Mouse (Mus musculus): ENCODE measurements around the gene Znrf4.
A peak's percentile ranks its signal among the peaks of the same experiment; 100 is the strongest.
"Not testable (repeated sequence)": the region's sequence is repeated elsewhere in the genome, so short reads cannot be mapped to it uniquely, and the experiment has no call there.

The Znrf4 gene

GRCm38 (mm10) chr17:56524943-56525342 lies 12.7 kb upstream of the Znrf4 start:
- DNase-seq: no peak

GRCm38 (mm10) chr17:56522744-56523143 lies 10.5 kb upstream of the Znrf4 start:
- no peak for DNase-seq

GRCm38 (mm10) chr17:56515690-56516410 lies 3.6 kb upstream of the Znrf4 start:
- DNase-seq: peak; percentile 58

- DNase-seq: no peak
Observed at GRCm38 (mm10) chr17:56514916-56515315, 2.7 kb upstream of the Znrf4 start.

- DNase-seq: no peak
Observed at GRCm38 (mm10) chr17:56514330-56514729, 2.1 kb upstream of the Znrf4 start.

GRCm38 (mm10) chr17:56511707-56512090 lies 532 bp downstream of the Znrf4 start:
- no peak for DNase-seq

- DNase-seq: peak; percentile 33
Observed at GRCm38 (mm10) chr17:56510970-56511706, 1.1 kb downstream of the Znrf4 start.

GRCm38 (mm10) chr17:56510473-56510969 lies 1.7 kb downstream of the Znrf4 start:
- DNase-seq: no peak

- peak; percentile 79 for DNase-seq
Observed at GRCm38 (mm10) chr17:56509707-56510472, 2.3 kb downstream of the Znrf4 start.

GRCm38 (mm10) chr17:56509021-56509640 lies 3.1 kb downstream of the Znrf4 start:
- DNase-seq: no peak

GRCm38 (mm10) chr17:56507161-56508068 lies 4.8 kb downstream of the Znrf4 start:
- DNase-seq: peak; percentile 97

GRCm38 (mm10) chr17:56506417-56507065 lies 5.7 kb downstream of the Znrf4 start:
- no peak for DNase-seq

- DNase-seq: no peak
Observed at GRCm38 (mm10) chr17:56505401-56505800, 6.8 kb downstream of the Znrf4 start.

- no peak for DNase-seq
Observed at GRCm38 (mm10) chr17:56502526-56502925, 9.7 kb downstream of the Znrf4 start.

- DNase-seq: not testable (repeated sequence)
Observed at GRCm38 (mm10) chr17:56501635-56502400, 10.4 kb downstream of the Znrf4 start.

GRCm38 (mm10) chr17:56499229-56499628 lies 13.0 kb downstream of the Znrf4 start:
- DNase-seq: no peak

GRCm38 (mm10) chr17:56494480-56494879 lies 17.8 kb downstream of the Znrf4 start:
- DNase-seq: no peak

GRCm38 (mm10) chr17:56493841-56494240 lies 18.4 kb downstream of the Znrf4 start:
- no peak for DNase-seq

GRCm38 (mm10) chr17:56490438-56491152 lies 21.6 kb downstream of the Znrf4 start:
- DNase-seq: no peak

GRCm38 (mm10) chr17:56488028-56488427 lies 24.2 kb downstream of the Znrf4 start:
- DNase-seq: peak; percentile 89

All from embryo, embryonic 11 days (tissue).